Mouse (Mus musculus) megakaryocyte-erythroid progenitor cell, adult 5-6 weeks (primary cell): ENCODE data around the gene Cblc. TPM values are rescaled to one million over a fixed set of nuclear protein-coding genes. Genes with fewer than 3 reads are reported as not detected.
"Not testable (repeated sequence)": the region's sequence is repeated elsewhere in the genome, so short reads cannot be mapped to it uniquely, and the experiment has no call there.

Experiments used
- ATAC-seq: replicated peaks from 2 replicates; pipeline ENCODE4 v1.8.0; 2016; ENCODE audit warnings: mild to moderate bottlenecking, inconsistent platforms; ENCODE audit not compliant: severe bottlenecking, poor library complexity, low FRiP score, low TSS enrichment
- total RNA-seq, 2 experiments: library from RNA; stranded (forward) in 1 of 2; stranded (reverse) in 1 of 2; fragments of 200-1000, 215-1000 nt in 1 of 2; fragments of >200 nt in 1 of 2; fragmentation: Nextera tagmentation in 1 of 2; gene quantifications; 2 replicates each; pipeline ENCODE4 v1.2.3; 2014 to 2017

Gene Cblc
- total RNA-seq, 2 experiments from 2014 or later, result not detected

GRCm38 (mm10) chr7:19820347-19821048, 23.9 kb upstream of the Cblc start:
- ATAC-seq, result no peak

DNA sequence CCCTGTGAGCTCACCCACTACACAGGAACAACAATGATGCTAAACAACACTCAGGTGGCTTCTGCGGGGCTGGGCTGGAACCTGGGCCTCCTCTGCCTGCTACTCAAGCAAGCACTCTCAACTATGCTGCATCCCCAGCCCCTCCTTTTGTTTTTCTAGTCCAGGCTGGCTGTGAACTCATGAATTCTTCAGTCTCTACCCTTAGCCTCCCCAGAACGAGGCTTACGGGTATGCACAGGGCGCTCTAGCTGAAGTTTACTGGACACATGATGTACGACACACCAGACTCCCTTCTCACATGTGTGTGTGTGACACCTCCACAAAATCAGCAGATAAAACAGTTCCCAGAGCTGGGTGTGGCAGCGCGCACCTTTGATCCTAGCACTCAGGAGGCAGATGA, 22.3 kb upstream of the Cblc start:
- ATAC-seq, result no peak

DNA sequence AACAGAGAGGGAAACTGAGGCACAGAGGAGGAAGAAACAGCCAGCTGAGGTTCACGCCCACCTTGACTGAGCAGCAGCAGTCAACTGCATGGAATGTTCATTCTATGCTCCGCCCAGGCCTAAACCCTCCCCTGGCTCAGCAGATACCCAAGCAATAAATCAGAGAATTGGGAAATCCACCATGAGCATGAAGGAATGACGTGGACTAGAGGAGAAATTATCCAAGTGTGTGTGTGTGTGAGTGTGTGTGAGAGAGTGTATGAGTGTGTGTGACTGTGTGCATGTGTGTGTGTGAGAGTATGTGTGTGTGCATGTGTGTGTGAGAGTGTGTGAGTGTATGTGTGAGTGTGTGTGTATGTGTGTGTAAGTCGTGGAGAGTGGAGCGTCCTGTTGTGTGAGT, 21.8 kb upstream of the Cblc start:
- ATAC-seq, result no peak

- ATAC-seq, result peak; percentile 38
Observed at GRCm38 (mm10) chr7:19817382-19818105, 20.9 kb upstream of the Cblc start.

GRCm38 (mm10) chr7:19816224-19816771, 19.7 kb upstream of the Cblc start:
- peak; percentile 45 for ATAC-seq

- no peak for ATAC-seq
Observed at GRCm38 (mm10) chr7:19815296-19816223, 19.0 kb upstream of the Cblc start.

DNA sequence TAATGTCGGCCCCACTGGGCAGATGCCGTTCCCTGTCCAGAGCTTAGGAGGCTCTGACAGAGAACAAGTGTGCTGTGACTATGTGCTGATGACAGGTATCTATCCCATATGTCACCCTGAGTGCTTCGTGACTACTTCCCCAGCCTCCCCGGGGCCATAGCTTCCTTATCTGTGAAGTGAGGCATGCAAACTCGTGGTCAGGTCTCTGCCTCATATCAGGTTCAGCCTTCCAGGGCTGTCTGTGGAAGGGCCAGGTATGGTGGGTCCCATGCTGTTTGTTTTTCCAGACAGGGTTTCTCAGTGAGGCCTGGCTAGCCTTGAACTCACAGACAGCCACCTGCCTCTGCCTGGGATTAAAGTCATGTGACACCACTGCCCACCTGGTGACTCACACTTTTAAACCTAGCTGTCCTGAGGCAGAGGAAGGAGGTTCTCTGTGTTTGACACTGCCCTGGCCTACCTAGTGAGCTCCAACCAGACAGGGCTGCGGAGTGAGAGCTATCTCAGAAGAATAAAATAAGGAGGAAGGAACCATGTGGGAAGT, 17.0 kb upstream of the Cblc start:
- ATAC-seq, result peak; percentile 34; the same call in 1 of the 2 replicates

DNA sequence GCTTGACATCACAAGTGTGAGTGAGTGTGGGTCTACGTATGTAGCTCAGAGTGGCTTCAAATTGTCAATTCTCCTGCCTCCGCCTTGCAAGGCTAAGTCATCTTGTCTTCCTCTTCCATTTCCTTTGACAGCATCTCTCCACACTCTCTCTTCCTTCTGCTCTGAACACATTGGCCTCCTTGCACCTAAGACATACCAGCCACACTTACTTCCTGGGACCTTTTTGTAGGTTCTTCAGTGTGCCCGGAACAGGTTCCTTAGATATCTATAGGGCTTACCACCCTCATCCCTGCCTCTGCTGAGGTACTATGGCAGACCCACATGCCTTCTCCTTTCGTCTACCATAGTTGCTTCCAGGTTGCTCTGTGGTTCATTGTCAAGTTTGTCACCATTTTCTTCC, 16.6 kb upstream of the Cblc start:
- no peak for ATAC-seq

GRCm38 (mm10) chr7:19811114-19811513, 14.5 kb upstream of the Cblc start:
- ATAC-seq, result no peak

- no peak for ATAC-seq
Observed at GRCm38 (mm10) chr7:19809369-19809768, 12.8 kb upstream of the Cblc start.

- no peak for ATAC-seq
Observed at GRCm38 (mm10) chr7:19806356-19806969, 9.9 kb upstream of the Cblc start.

- ATAC-seq, result peak; percentile 86
Observed at GRCm38 (mm10) chr7:19802995-19803394, 6.4 kb upstream of the Cblc start.

DNA sequence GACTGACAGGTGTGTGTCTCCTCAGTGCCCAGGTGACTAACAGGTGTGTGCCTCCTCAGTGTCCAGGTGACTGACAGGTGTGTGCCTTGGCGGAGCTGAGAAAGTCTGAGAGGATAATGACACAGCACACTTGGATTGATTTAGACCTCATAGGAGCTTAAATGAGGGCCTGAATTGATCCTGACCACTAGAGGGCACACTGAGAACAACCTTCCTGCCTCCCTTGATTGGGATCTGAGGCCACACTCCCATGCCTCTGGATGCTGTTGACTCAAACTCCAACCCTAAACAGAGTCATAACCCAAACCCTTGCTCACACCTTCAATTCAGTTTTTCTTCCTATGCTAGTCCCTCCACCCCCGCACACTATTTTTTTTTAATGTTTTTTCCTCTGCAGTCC, 4.2 kb upstream of the Cblc start:
- ATAC-seq, result peak; percentile 71

GRCm38 (mm10) chr7:19796254-19796653, 355 bp downstream of the Cblc start:
- ATAC-seq, result no peak

GRCm38 (mm10) chr7:19795236-19795635, 1.4 kb downstream of the Cblc start:
- no peak for ATAC-seq

DNA sequence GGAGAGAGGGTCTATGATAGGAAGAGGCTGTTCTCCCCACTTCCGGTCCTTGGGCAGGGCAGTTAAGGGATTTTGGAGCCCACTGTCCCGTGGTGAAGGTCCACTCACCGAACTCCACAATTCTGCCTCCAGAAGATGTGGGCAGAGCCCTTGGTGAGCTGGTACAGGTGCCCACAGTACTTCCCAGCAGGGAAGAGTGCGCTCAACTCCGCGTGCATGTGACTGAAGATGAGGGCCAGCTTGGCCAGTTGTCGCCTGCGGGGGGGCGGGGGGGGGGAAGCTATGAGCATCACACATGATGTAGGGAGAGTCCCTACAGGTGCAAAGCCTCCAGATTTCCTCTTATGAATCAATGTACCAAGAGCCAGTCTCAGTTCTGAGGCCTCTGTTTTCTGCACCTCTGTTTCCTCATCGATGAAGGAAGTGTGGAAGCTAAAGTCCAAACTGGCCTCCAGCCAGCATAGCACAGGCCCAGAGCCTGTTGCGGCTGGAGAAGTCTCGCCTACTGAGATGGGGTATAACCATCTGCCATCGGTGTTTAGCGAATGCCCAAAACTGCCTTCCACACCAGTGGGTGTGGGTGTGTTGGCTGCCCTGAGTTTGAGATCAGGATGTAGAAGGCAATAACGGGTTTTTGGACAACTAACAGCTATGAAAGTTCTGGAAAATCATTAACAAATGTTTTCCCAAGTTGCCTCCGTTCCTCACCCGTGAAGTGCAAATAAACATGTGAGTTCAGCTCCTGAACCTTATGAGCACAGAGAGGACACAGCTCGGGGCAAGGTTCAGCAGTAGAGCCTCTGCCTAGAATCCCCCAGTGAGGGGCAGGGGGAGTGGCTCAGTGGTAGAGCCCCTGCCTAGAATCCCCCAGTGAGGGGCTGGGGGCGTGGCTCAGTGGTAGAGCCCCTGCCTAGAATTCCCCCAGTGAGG, 3.6 kb downstream of the Cblc start:
- no peak for ATAC-seq

- not testable (repeated sequence) for ATAC-seq
Observed at GRCm38 (mm10) chr7:19791504-19791903, 5.1 kb downstream of the Cblc start.

GRCm38 (mm10) chr7:19789904-19790347, 6.7 kb downstream of the Cblc start:
- ATAC-seq, result peak; percentile 84
